Mouse (Mus musculus) frontal cortex, postnatal 25 days (tissue): ENCODE results near the gene Aldoc.
"Not testable (repeated sequence)": the region's sequence is repeated elsewhere in the genome, so short reads cannot be mapped to it uniquely, and the experiment has no call there.

ENCODE experiments used
- DNase-seq, 2 experiments: peaks; one replicate each; pipeline ENCODE4 v3.0.0; 2022; ENCODE audit warnings: low spot score in 2 of 2

The Aldoc gene

DNA sequence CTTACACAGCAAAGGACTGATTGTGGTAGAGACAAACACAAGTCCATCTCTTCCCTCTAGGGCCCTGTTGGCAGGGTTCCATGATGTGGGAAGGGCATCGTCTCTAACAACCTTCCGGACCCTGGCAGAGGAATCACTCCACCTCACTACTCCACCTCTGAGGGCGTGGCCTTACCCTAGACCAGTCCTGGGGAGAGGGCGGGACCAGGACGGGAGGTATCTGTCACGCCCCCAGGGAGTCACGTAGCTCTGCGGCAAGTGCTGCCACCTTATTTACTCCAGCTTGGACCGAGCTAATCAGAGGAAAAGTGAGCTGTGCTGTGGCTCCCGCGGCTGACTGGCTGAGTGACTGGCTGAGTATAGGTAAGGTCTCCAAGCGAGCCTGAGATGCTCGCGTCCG is at the start of gene Aldoc:
Gene Aldoc, plus strand, starts transcription at position 109 of the 400 bp plus-strand sequence.
- DNase-seq: peak; percentile 34 to 55

DNA sequence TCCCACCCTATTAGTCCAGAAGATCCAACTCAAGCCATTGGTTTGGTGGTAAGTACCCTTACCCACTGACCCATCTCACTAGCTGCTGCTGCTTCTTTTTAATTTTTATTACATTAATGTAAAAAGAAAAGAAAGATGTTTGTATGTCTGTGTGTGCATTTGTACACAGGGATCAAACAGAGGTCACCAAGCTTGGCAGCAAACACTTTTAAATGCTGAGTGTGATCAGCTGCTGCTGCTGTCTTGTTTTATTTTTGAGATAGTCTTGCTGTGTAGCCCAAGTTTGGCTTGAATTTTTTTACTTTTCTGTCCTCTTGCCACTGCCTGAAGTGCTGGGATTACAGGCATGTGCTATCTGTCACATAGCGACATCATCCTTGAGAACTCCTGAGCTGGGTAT is 47.2 kb upstream of the Aldoc start:
- DNase-seq: no peak

DNA sequence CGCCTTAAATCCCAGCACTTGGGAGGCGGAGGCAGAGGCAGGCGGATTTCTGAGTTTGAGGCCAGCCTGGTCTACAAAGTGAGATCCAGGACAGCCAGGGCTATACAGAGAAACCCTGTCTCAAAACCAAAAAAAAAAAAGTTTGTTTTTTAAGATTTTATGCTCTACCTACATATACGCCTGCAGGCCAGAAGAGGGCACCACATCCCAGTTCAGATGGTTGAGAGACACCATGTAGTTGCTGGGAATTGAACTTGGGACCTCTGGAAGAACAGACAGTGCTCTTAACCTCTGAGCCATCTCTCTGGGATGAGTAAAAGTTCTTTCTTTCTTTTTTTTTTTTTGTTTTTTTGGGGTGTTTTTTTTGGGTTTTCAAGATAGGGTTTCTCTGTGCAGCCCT is 46.6 kb upstream of the Aldoc start:
- not testable (repeated sequence) for DNase-seq

DNA sequence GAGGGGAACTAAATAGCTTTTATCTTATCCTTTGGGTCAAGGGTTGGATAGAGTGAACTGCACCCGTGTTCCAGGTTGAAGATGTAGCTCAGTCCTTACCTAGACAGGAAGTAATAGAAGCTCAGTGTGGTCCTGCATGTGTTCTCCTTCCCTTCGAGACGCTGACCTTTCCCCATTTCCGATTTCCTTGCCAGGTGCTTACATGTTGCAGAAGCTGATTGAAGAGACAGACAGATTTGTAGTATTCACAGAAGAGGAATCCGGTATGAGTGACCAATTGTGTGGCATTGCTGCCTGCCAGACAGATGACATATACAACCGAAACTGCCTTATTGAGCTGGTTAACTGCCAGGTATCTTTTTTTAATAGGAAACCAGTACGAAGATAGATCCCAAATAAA is 43.9 kb upstream of the Aldoc start:
- no peak for DNase-seq

DNA sequence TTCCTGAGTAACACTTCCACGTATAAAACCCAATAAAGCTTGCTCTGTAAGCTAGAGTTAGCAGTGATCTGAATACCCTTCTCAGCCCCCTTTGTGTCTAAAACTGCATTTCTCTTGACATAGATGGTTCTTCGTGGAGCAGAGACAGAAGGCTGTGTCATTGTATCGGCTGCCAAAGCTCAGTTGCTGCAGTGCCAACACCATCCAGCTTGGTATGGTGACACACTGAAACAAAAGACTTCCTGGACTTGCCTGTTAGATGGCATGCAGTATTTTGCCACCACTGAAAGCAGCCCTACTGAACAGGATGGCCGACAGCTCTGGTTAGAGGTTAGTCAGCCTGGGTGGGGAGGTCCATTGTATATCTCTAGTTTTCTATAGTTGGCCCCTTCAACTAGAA is 43.2 kb upstream of the Aldoc start:
- no peak for DNase-seq

DNA sequence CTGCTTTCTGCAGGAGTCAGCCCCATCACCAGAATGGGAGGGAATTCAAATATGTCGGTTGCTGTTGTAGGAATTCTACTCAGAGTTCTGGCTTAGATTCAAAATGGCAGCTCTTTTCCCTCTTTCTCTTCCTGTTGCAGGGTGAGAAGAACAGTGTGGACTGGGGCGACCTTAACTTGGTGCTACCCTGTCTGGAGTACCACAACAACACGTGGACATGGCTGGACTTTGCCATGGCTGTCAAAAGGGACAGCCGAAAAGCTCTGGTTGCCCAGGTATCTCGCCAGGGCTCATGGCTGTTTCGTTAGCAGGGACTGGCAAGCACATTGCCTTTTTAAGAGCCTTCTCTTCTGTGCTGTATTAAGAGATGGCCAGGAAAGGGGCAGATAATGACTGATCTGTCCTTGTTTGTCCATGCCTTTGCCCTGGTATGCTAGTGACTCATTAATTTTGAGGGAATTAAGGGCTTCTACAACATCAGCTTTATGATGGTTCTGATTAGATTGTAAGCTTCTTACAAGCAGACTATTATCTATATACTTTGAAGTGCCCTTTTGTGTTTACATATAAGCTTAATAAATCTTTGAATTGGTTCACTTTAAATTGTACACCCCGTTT is 33.5 kb upstream of the Aldoc start:
- no peak for DNase-seq

DNA sequence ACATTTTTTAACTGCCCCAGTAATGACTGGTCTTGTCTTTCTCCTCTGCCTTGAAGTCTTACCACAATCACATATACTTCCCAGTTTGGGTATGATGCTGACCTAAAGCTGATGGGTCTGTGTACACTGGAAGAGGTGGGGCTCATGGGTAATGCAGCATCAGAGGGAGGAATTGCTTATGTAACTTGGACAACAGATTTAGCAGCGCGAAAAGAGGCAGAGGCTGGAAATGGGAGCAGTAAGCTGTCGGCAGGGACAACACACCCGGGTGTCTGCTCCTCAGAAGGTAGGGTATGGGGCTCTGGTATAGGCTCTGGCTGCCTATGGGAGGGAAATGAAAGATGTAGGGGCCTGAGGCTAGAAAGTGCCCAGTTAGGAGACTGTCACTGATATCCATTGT is 32.1 kb upstream of the Aldoc start, which contains the start of gene BC030499:
Gene BC030499, plus strand, starts transcription at position 188 of the 400 bp plus-strand sequence.
- DNase-seq: peak in 1 of 2 experiments; percentile 16

DNA sequence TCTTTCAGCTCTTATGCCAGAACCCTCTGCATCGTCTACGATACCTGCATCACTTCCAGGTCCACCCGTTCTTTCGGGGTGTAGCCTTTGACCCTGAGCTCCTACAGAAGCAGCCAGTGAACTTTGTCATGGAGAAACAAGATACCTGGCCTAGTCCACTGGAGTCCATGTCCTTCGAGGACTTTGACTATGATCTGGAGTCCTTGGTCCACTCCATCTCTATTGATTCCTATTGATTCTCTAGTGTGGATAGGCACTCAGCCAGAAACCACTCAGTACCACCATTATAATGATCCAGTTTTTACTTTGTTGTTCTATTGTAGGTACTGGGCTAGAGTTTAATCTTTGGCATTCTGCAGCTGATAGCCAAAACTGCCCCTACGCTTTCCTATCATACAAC is 28.2 kb upstream of the Aldoc start:
- no peak for DNase-seq

DNA sequence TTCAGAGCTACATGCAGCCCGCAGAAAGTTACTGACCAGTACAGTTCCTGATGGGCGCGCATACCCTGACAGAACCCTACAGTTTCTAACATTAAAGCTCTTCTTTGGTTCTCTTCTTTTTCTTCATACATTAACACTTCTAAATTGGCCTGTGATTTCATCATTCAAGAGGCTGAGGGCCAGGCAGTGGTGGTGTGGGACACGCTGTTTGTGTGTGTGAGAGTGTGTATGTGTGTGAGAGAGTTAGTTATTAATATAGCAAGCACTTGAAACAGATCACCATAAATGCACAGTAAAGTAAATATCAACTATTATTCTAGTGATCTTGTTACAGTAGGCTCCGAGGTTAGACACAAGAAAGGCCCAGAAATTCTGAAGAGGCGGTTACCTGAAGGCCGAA is 21.9 kb upstream of the Aldoc start:
- DNase-seq: no peak

DNA sequence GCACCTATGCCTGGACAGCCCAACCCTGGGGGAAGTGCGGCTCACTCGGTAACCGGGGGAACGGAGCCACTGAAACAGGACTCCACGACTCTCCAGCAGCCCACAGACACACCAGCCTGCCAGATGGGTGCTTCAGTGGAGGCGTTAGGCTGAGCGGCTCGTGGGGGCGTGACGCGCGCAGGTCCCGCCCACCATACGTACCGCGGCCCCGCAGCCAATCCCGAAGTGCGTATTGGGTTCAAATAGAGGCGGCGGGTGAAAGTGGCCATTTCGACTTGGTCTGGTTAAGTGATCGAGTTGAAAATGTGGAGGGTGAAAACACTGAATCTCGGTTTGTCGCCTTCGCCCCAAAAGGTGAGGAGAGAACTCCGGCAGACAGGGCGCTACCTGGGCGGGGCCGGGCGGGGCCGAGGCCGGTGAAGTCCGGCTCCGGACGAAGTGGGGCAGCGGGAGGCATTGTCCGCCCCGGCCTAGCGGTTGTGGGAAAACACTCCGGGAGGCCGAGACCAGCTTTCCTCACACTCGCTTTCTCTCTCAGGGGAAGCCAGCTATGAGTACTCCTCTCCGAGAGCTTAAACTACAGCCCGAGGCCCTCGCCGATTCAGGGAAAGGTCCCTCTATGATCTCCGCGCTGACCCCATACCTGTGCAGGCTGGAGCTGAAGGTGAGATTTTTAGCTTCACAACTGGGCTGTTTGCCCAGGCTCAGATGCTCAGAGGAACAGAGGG is 21.2 kb upstream of the Aldoc start, which contains the start of gene Spag5:
Gene Spag5, plus strand, starts transcription at position 173 of the 728 bp plus-strand sequence.
- DNase-seq: peak; percentile 74 to 86

DNA sequence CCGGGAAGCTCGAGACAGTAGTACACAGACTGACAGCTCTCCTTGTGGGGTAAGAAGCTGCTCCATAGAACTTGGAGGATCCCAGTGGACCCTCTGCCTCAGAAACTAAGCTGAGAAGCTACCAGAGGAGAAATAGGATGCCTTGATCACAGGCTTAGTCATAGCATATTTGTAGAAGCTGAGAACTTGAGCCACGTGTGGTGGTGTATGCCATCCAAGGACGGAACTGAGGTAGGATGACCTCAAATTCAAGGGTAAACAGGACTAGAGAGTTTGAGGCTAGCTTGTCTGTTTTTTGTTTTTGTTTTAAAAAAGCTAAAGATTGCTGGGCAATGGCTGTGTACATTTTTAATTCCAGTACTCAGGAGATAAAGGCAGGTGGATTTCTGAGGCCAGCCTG is 17.5 kb upstream of the Aldoc start:
- DNase-seq: no peak

DNA sequence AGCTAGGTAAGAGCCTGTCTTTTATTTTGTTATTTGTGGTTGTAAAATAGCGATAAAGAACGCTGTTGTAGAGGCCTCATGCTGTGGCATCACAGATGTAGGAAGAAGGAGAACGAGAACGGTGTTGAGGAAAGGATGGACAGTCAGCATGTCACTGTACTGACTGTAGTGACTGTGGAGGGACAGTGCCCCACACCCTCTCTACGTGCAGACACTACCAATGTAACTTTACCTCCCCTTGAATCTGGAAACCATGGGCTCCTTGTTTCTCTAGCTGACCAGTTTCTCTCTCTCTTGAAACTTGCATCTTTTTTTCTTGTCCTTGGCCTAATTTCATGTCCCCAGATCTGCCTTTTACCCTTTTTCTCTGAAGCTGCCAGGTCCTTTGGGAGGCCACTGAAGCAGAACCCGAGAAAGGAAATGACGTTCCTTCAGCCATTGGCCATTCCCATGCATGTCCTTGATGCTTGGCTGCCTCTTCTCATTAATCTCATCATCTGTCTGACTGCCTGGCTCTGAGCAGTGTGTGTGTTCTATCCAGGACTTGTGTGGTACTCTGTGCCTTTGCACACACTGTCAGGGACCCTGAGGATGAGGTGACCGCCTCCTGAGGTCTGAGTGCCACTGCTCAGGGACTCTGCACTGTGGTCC is 11.8 kb upstream of the Aldoc start:
- no peak for DNase-seq

DNA sequence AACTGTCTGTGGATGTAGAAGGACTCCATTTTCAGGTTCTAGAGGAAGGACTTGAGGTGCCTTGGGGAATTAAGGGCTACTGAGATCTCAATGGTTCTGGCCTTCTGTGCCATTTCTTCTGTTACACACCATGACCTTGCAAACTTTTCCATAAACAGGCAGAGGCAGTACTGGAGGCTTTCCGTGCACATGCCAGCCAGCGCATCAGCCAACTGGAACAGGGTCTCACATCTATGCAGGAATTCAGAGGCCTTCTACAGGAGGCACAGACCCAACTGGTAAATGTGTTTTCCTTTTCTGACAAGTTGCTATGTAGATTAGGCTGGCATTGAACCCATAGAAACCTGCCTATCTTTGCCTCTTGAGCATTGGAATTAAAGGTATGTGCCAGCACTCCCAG is 9.1 kb upstream of the Aldoc start:
- no peak for DNase-seq

DNA sequence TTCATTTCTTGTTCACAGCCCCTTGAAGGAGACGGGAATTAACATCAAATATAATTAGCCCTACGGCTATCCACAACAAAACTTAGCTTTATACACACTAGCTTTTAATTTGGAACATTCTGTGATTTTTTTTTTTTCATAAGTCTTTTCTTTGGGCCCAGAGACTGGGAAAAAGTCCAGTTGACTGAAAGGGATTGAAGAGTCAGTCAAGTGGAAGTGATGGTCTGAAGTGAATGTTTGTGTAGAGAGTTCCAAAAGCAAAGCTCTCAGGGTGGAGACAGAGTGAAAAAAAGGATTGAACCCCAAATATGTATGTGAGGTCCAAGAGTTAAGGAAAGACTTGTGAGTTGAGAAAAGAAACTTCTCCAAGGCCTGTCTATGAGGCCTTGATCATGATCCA is 4.4 kb upstream of the Aldoc start:
- no peak for DNase-seq

DNA sequence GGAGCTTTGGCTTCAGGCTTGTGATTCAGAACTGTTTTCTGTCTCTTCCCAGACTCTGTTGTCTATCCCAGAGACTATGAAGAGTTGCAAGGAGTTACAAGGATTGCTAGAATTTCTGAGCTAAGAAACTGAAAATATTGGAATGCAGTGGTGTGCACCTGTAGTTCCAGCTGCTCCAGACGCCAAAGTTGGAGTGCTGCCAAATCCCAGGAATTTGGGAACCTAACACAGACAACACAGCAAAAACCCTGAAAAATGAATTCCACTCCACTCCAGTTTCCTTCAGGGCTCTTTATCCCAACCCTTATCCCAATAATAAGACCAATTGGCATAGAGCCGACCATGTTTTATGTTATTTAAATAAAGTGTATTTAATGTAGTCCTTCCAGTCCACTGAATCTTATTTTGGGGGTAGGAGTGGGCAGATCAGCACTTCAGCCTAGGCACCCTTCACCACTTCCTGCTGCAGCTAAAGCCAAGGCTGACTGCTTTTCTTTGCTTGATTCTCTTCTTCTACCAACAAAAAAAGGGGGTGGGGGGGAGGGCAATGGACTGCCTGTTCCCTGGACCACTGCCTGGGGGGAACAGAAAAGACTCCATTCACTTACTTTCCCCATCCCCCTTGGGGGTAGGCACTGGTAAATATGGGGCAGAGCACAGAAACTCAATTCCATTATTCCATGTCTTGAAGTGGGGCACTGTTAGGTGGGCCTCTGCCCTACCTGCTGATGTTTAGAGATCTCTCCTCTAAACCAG is 514 bp upstream of the Aldoc start:
- DNase-seq: no peak

DNA sequence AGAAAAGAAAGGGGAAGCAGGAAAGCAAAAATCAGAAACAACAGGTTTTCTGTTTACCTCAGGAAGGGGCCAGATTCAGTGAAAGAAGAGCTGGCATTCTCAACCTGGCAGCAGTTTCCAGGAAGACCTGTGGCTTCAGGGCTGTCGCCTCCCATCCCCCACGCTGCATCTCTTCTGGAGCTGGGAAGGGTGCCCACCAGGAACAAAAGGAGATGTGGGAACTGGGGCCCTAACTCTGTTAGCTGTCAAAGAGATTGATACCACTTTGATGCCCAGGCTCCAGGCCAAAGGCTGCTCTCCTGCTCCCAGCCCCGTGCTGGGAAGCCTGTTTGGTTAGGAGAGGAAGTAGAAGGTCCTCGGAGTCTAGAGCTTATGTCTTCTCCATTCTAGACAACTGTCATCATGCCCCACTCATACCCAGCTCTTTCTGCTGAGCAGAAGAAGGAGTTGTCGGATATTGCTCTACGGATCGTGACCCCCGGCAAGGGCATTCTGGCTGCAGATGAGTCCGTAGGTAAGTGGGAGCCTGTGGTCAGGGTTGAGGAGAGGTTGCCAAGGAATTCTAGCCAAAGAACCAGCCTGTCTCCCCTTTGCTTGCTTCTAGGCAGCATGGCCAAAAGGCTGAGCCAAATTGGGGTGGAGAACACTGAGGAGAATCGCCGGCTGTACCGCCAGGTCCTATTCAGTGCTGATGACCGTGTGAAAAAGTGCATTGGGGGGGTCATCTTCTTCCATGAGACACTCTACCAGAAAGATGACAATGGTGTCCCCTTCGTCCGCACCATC is 1.4 kb downstream of the Aldoc start:
- no peak for DNase-seq

DNA sequence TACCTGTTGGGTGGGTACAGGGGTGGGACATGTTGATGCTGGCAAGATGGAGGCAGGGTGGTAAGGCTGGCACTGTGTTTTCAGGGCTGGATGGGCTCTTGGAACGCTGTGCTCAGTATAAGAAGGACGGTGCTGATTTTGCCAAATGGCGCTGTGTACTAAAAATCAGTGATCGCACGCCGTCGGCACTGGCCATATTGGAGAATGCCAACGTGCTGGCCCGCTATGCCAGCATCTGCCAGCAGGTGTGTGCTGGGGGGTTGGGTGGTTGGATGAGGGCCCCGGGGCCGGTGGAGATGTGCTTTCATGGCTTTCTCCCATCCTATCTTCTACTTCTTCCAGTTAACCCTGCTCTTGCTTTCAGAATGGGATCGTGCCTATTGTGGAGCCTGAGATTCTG is 2.2 kb downstream of the Aldoc start:
- no peak for DNase-seq

DNA sequence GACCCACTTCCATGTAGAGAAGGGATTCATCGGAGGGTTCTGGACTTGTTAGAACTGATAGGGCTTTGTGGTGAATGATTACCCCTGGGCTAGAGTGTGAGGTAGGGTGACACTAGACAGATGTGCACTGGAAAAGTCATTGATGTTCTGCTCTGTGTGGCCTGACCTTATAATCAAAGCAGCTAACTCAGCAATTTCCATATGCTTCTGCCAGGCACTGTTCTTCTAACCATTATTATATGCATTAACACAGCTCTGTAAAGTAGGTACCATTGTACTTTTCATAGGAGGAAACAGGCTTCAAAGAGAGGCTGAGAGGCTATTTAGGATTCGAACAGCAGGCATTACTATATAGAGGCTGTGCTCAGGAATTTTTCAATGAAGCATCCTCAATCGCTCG is 4.4 kb downstream of the Aldoc start:
- DNase-seq: no peak

DNA sequence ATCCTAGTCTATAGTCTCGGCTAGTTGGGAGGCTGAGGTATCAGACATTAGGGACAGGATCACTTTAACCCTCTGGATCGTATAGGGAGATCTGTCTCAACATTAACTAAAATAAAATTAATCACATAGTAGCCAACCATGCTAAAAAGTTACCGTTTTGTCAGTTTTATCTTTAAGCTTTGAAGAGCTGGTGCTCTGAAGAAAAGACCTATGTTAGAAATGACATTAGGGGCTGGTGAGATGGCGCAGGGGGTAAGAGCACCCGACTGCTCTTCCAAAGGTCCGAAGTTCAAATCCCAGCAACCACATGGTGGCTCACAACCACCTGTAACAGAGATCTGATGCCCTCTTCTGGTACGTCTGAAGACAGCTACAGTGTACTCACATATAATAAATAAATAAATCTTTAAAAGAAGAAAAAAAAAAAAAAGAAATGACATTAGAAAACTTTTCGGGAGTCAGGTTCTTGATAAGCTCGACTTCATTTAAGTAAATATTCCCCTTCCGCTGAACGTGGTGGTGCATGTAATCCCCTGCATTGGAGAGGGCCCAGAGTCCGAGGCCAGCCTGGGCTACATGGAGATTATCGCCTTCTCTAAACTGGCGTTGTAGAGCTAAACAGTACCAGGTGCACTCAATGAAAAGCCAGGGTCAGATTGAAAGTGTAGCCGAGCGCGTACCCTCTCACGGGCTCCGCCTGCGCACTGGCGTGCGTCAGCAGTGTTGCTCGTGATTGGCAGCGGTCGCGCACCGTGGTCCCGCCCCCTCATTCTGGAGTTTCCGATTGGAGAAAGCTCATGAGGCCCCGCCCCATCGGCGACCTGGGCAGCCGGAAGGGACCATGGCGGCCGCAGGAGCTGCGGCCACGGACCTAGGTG is 5.1 kb downstream of the Aldoc start, which contains the start of gene Pigs:
Gene Pigs, plus strand, starts transcription at position 782 of the 878 bp plus-strand sequence.
- DNase-seq: peak; percentile 83 to 90

DNA sequence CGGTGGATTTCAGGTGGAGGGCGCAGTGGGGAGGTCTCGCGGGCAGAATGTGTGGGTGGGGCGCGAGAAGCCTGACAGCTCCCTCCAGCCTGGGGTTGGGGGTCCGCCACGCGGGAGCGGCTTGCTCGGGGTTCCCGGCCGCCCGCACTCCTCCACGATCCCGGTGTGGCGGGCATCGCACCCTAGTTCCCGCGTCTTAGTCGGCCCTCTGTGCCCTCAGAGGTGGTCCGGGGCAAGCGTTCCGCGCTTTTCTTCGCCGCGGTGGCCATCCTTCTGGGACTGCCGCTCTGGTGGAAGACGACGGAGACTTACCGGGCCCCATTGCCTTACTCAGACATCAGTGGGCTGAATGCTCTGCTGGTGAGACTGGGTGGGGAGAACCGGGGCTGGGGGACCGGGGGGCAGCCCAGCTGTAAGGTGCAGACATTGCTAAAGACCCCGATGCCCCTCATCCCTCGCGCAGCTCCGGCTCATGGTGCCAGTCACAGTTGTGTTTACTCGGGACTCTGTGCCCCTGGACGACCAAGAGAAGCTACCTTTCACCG is 5.8 kb downstream of the Aldoc start:
- no peak for DNase-seq
